Mouse (Mus musculus) thymus, adult 2 months (tissue): ENCODE measurements around the gene Tmem150c.

ENCODE experiments used
- CTCF ChIP-seq: fragments of 200-500 bp; IDR thresholded peaks from 2 replicates; pipeline ENCODE4 v1.5.1; 2012; ENCODE audit warnings: mild to moderate bottlenecking, control low read depth, low read length, moderate library complexity, borderline replicate concordance; ENCODE audit not compliant: control insufficient read depth, poor library complexity, insufficient read depth; ENCODE audit errors: extremely low read depth
- POLR2A ChIP-seq: fragments of 200-500 bp; IDR thresholded peaks from 2 replicates; pipeline ENCODE4 v1.6.1; 2012; ENCODE audit warnings: mild to moderate bottlenecking, low read length, control low read depth, moderate library complexity; ENCODE audit not compliant: control insufficient read depth, poor library complexity, insufficient read depth; ENCODE audit errors: extremely low read depth

- TF ChIP-seq CTCF (no peak), POLR2A (no peak)
Observed at GRCm38 (mm10) chr5:100108866-100109265, 50.7 kb downstream of the Tmem150c start.
